34 mouse cellular contexts compared by ENCODE assay signal in the genomic region with DNA sequence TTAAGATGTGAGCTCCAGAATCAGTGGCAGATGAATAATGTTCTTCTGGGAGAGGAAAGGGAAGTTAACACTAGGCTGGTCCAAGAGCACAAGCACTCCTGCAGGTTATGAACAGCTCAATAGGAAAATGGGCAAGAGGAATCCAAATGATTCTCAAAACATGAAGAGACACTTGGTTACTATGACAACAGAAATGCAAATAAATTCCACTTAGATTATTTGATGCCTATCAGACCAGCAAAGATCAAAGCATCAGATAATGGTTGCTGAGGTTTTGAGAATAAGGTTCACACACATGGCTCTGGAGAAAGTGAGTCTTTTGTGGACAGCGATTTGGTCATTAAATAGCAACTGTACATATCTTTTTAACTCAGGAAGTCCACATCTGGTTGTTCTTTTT. TPM values are rescaled to one million over a fixed set of nuclear protein-coding genes. Genes with fewer than 3 reads are reported as not detected.
DNase-seq lines count a peak whose midpoint lies in the region; ATAC-seq and TF ChIP-seq lines count a peak whose summit lies in the region.
"Had no signal": no experiment of that assay in that cellular context is flagged by ENCODE, and none has a peak within 500 bp of the region (broad histone marks: within the 10 kb centered on the region; RNA-seq: fewer than 3 reads in every experiment).

No protein-coding gene starts in this region.

- no peaks in the 10 kb centered on the region for H3K36me3 ChIP-seq in liver, embryonic 14.5 days (replicated peaks; ENCODE audit: control insufficient read depth, insufficient read depth, low read depth)
- H3K36me3 ChIP-seq in liver, postnatal 0 days (replicated peaks; ENCODE audit: insufficient read depth, low read length): no peaks in the 10 kb centered on the region
- no peaks in the 10 kb centered on the region for H3K36me3 ChIP-seq in midbrain, embryonic 15.5 days (replicated peaks)
- H3K36me3 ChIP-seq: embryonic facial prominence, embryonic 12.5 days; embryonic facial prominence, embryonic 15.5 days; G1E; hindbrain, embryonic 12.5 days; hindbrain, embryonic 15.5 days had no signal

- no peak overlapping the region for H3K9ac ChIP-seq in liver, embryonic 14.5 days (replicated peaks)
- no peak overlapping the region for H3K9ac ChIP-seq in liver, postnatal 0 days (replicated peaks)
- no peak overlapping the region for H3K9ac ChIP-seq in midbrain, embryonic 15.5 days
- H3K9ac ChIP-seq: embryonic facial prominence, embryonic 12.5 days; embryonic facial prominence, embryonic 15.5 days; forebrain, postnatal 0 days; hindbrain, embryonic 12.5 days; hindbrain, embryonic 15.5 days had no signal

- peaks cover 17 to 24% of the 10 kb centered on the region in 2 experiments for H3K4me1 ChIP-seq in liver, embryonic 14.5 days (replicated peaks; ENCODE audit: control insufficient read depth in 2 of 2, insufficient read depth in 2 of 2, low read length in 1 of 2)
- H3K4me1 ChIP-seq in liver, postnatal 0 days (ENCODE audit: insufficient read depth): peaks cover 22% of the 10 kb centered on the region
- H3K4me1 ChIP-seq in midbrain, embryonic 15.5 days: no peaks in the 10 kb centered on the region
- H3K4me1 ChIP-seq: embryonic facial prominence, embryonic 12.5 days; embryonic facial prominence, embryonic 15.5 days; hindbrain, embryonic 12.5 days; hindbrain, embryonic 15.5 days had no signal

- H3K4me3 ChIP-seq in liver, embryonic 14.5 days (ENCODE audit: insufficient read depth in 1 of 2, low read depth in 2 of 2, low read length in 2 of 2): no peak overlapping the region
- no peak overlapping the region for H3K4me3 ChIP-seq in liver, postnatal 0 days (ENCODE audit: low read depth, low read length)
- no peak overlapping the region for H3K4me3 ChIP-seq in midbrain, embryonic 15.5 days
- H3K4me3 ChIP-seq: embryonic facial prominence, embryonic 12.5 days; embryonic facial prominence, embryonic 15.5 days; gastrocnemius, adult 2 months; hindbrain, embryonic 12.5 days; hindbrain, embryonic 15.5 days had no signal

- no peaks in the 10 kb centered on the region for H3K9me3 ChIP-seq in liver, embryonic 14.5 days (ENCODE audit: control insufficient read depth, low read length)
- no peaks in the 10 kb centered on the region for H3K9me3 ChIP-seq in liver, postnatal 0 days (ENCODE audit: low read length)
- no peaks in the 10 kb centered on the region for H3K9me3 ChIP-seq in midbrain, embryonic 15.5 days
- H3K9me3 ChIP-seq: embryonic facial prominence, embryonic 12.5 days; embryonic facial prominence, embryonic 15.5 days; G1E; hindbrain, embryonic 12.5 days; hindbrain, embryonic 15.5 days had no signal

- no peak for TF ChIP-seq EP300 in liver, embryonic 14.5 days (IDR thresholded peaks at IDR 0.05; ENCODE audit: low read depth)
- TF ChIP-seq EP300 in liver, postnatal 0 days (IDR thresholded peaks at IDR 0.05; ENCODE audit: low read depth): no peak

- DNase-seq in liver, embryonic 14.5 days (ENCODE audit: low read depth in 3 of 3, low spot score in 3 of 3): no peak
- no peak for DNase-seq in liver, postnatal 0 days
- peak; percentile 19 for DNase-seq in T-cell, adult 2 months (ENCODE audit: low spot score)
- DNase-seq in left cerebral cortex, postnatal 36 days (ENCODE audit: low spot score in 2 of 2): no peak
- no peak for DNase-seq in lung, postnatal 25 days (ENCODE audit: low spot score)
- DNase-seq: adrenal gland, adult 8-10 months; adrenal gland, postnatal 25 days; B cell, adult 2 months; cerebellum, adult 11-12 months; cerebellum, adult 9-10 months; cerebellum, postnatal 14 days; forebrain, postnatal 0 days; gastrocnemius, adult 2 months; gastrocnemius, postnatal 14 days had no signal

- H3K27me3 ChIP-seq in liver, embryonic 14.5 days (ENCODE audit: control insufficient read depth, insufficient read depth, low read length): no peaks in the 10 kb centered on the region
- no peaks in the 10 kb centered on the region for H3K27me3 ChIP-seq in liver, postnatal 0 days (ENCODE audit: insufficient read depth, low read length)
- H3K27me3 ChIP-seq in midbrain, embryonic 15.5 days (replicated peaks): no peaks in the 10 kb centered on the region
- H3K27me3 ChIP-seq: CH12.LX; embryonic facial prominence, embryonic 12.5 days; embryonic facial prominence, embryonic 15.5 days; hindbrain, embryonic 12.5 days; hindbrain, embryonic 15.5 days had no signal

- no peak for ATAC-seq in liver, embryonic 14.5 days (ENCODE audit: insufficient read depth)
- ATAC-seq in liver, postnatal 0 days: no peak
- ATAC-seq in inflammation-experienced regulatory T-cells, adult 6 months: peak; percentile 9
- no peak for ATAC-seq in midbrain, embryonic 15.5 days (replicated peaks)
- ATAC-seq: forebrain, embryonic 14.5 days; forebrain, postnatal 0 days; Patski had no signal

- WGBS in liver, embryonic 14.5 days (ENCODE audit: insufficient replicate concordance): 68% methylated on average over 1 of the region's 1 CpGs
- 76% methylated on average over 1 of the region's 1 CpGs for WGBS in liver, postnatal 0 days (ENCODE audit: insufficient replicate concordance)
- WGBS in midbrain, embryonic 15.5 days: 86% methylated on average over 1 of the region's 1 CpGs

- peak overlapping the region; percentile 18; the same call in 1 of the 2 replicates for H3K4me2 ChIP-seq in liver, embryonic 14.5 days (ENCODE audit: low read depth)
- no peak overlapping the region for H3K4me2 ChIP-seq in liver, postnatal 0 days (ENCODE audit: low read depth, low read length)
- H3K4me2 ChIP-seq in midbrain, embryonic 15.5 days: no peak overlapping the region
- H3K4me2 ChIP-seq: embryonic facial prominence, embryonic 12.5 days; embryonic facial prominence, embryonic 15.5 days; heart, embryonic 11.5 days; hindbrain, embryonic 12.5 days; hindbrain, embryonic 15.5 days had no signal

- intact Hi-C loops in left cerebral cortex, postnatal 36 days (cut with DNase I): no loop called here

- TF ChIP-seq CTCF in liver, embryonic 14.5 days (IDR thresholded peaks at IDR 0.05; ENCODE audit: low read depth): no peak
- TF ChIP-seq CTCF in liver, postnatal 0 days (IDR thresholded peaks at IDR 0.05; ENCODE audit: low read depth): no peak

- H3K27ac ChIP-seq in liver, embryonic 14.5 days: no peak overlapping the region; the same call in 1 of the 2 replicates
- no peak overlapping the region for H3K27ac ChIP-seq in liver, postnatal 0 days (ENCODE audit: low read depth)
- no peak overlapping the region for H3K27ac ChIP-seq in midbrain, embryonic 15.5 days
- H3K27ac ChIP-seq: embryonic facial prominence, embryonic 12.5 days; embryonic facial prominence, embryonic 15.5 days; gastrocnemius, adult 2 months; hindbrain, embryonic 12.5 days; hindbrain, embryonic 15.5 days had no signal

RNA-seq across cellular contexts. Expression of a gene that starts 12.0 kb away (rescaled TPM):
- 0.01 and 0.07 TPM in 2 replicates for polyA plus RNA-seq in liver, embryonic 14.5 days (2012; rRNA removed)
- 0.06 TPM in 1 of 2 replicates, not detected in the other for polyA plus RNA-seq in liver, embryonic 14.5 days (2014; fragmentation: Nextera tagmentation; extraction: Ambion mirVana)
- polyA plus RNA-seq in liver, postnatal 0 days (2015; fragmentation: Nextera tagmentation; extraction: Ambion mirVana): 0.09 and 0.19 TPM in 2 replicates
- 100 to 1,000 TPM in 2 of 3 experiments, 10 to 100 TPM in 1; 82.4 to 182 (median 158) TPM for polyA plus RNA-seq in inflammation-experienced regulatory T-cells, adult 6 months (2017; shearing (Covaris generic))
- under 1 TPM; 0.25 to 0.52 TPM for total RNA-seq in left cerebral cortex, postnatal 36 days (2021)
- not detected in 2 replicates for polyA plus RNA-seq in midbrain, embryonic 15.5 days (2015; fragmentation: Nextera tagmentation; extraction: Ambion mirVana)
- total RNA-seq: gastrocnemius, adult 2 months had no signal
- polyA plus RNA-seq: forebrain, embryonic 14.5 days; heart, embryonic 11.5 days; heart, embryonic 14.5 days; heart, postnatal 0 days; hindbrain, embryonic 12.5 days; hindbrain, embryonic 15.5 days had no signal

RNA-seq across cellular contexts. Expression of a gene that starts 19.0 kb away (rescaled TPM):
- polyA plus RNA-seq in liver, embryonic 14.5 days (2012; rRNA removed): 0.02 and 0.03 TPM in 2 replicates
- polyA plus RNA-seq in liver, embryonic 14.5 days (2014; fragmentation: Nextera tagmentation; extraction: Ambion mirVana): not detected in 2 replicates
- polyA plus RNA-seq in liver, postnatal 0 days (2015; fragmentation: Nextera tagmentation; extraction: Ambion mirVana): not detected in 2 replicates
- under 1 TPM in 1 of 3 experiments, not detected in 2; 0.69 TPM for polyA plus RNA-seq in inflammation-experienced regulatory T-cells, adult 6 months (2017; shearing (Covaris generic))
- not detected for total RNA-seq in left cerebral cortex, postnatal 36 days (2021)
- not detected in 2 replicates for polyA plus RNA-seq in midbrain, embryonic 15.5 days (2015; fragmentation: Nextera tagmentation; extraction: Ambion mirVana)
- total RNA-seq: adrenal gland, adult 8-10 months; adrenal gland, postnatal 25 days; forebrain, postnatal 0 days; gastrocnemius, adult 2 months; gastrocnemius, postnatal 14 days; gastrocnemius, postnatal 4 days; heart, adult 8-10 months; heart, postnatal 25 days; hematopoietic stem cell, adult 5-6 weeks had no signal
- polyA plus RNA-seq: brain, embryonic 14.5 days; embryonic facial prominence, embryonic 12.5 days; embryonic facial prominence, embryonic 15.5 days; forebrain, embryonic 11.5 days; forebrain, embryonic 14.5 days; forebrain, postnatal 0 days; frontal cortex, adult 2 months; G1E; heart, embryonic 14.5 days; heart, postnatal 0 days; hindbrain, embryonic 12.5 days; hindbrain, embryonic 15.5 days; Patski had no signal

RNA-seq across cellular contexts. Expression of a gene that starts 59.4 kb away (rescaled TPM):
- polyA plus RNA-seq in liver, embryonic 14.5 days (2012; rRNA removed): 14.5 and 26.9 TPM in 2 replicates
- 55.8 and 57.3 TPM in 2 replicates for polyA plus RNA-seq in liver, embryonic 14.5 days (2014; fragmentation: Nextera tagmentation; extraction: Ambion mirVana)
- polyA plus RNA-seq in liver, postnatal 0 days (2015; fragmentation: Nextera tagmentation; extraction: Ambion mirVana): 39.4 and 41.4 TPM in 2 replicates
- 10 to 100 TPM; 35.9 to 39.6 (median 37.9) TPM for polyA plus RNA-seq in inflammation-experienced regulatory T-cells, adult 6 months (2017; shearing (Covaris generic))
- 10 to 100 TPM; 26.4 to 28.8 TPM for total RNA-seq in left cerebral cortex, postnatal 36 days (2021)
- polyA plus RNA-seq in midbrain, embryonic 15.5 days (2015; fragmentation: Nextera tagmentation; extraction: Ambion mirVana): 59.8 and 61.8 TPM in 2 replicates

Comparison
In these comparisons a context has a peak if more than half of its experiments do, and no peak if none do; other contexts are left out.
1. RNA of a gene that starts 12.0 kb away (polyA plus RNA-seq): 82.4 to 182 TPM in inflammation-experienced regulatory T-cells, adult 6 months; 0.09 to 0.19 TPM in liver, postnatal 0 days, 0.01 to 0.07 TPM in liver, embryonic 14.5 days and not detected in midbrain, embryonic 15.5 days; every median in the first group is over 10 times any median in the second.